Mouse (Mus musculus) layer of hippocampus, postnatal 36 days (tissue): Measurements from ENCODE around the gene Alx1. TPM values are rescaled to one million over a fixed set of nuclear protein-coding genes. Genes with fewer than 3 reads are reported as not detected.

Experiments used
- DNase-seq, 2 experiments: peaks; one replicate each; pipeline ENCODE4 v3.0.0; 2022
- total RNA-seq, 2 experiments: library from RNA; stranded (reverse); gene quantifications; 2 replicates each; pipeline ENCODE4 v1.2.3; 2021

Alx1 gene
- under 1 TPM in 1 of 2 experiments, not detected in 1; 0.40 TPM for total RNA-seq

GRCm38 (mm10) chr10:103029730-103030490 lies at the start of gene Alx1:
TSS of gene Alx1 (minus strand) at chr10:103030215.
- DNase-seq, result no peak

- no peak for DNase-seq
Measured at GRCm38 (mm10) chr10:103049593-103049992, 19.6 kb upstream of the Alx1 start.

GRCm38 (mm10) chr10:103046623-103047022 lies 16.6 kb upstream of the Alx1 start:
- DNase-seq, result no peak

GRCm38 (mm10) chr10:103045019-103045418 lies 15.0 kb upstream of the Alx1 start:
- DNase-seq, result no peak

GRCm38 (mm10) chr10:103035002-103035640 lies 5.1 kb upstream of the Alx1 start:
- DNase-seq, result no peak

- no peak for DNase-seq
Measured at GRCm38 (mm10) chr10:103030931-103031330, 916 bp upstream of the Alx1 start.

GRCm38 (mm10) chr10:103029132-103029729 lies 784 bp downstream of the Alx1 start:
- no peak for DNase-seq

- DNase-seq, result no peak
Measured at GRCm38 (mm10) chr10:103028253-103029131, 1.5 kb downstream of the Alx1 start.

GRCm38 (mm10) chr10:103027931-103028252 lies 2.1 kb downstream of the Alx1 start:
- no peak for DNase-seq

GRCm38 (mm10) chr10:103027226-103027930 lies 2.6 kb downstream of the Alx1 start:
- DNase-seq, result no peak

- no peak for DNase-seq
Measured at GRCm38 (mm10) chr10:103026636-103027225, 3.3 kb downstream of the Alx1 start.

- DNase-seq, result no peak
Measured at GRCm38 (mm10) chr10:103002556-103002955, 27.5 kb downstream of the Alx1 start.

GRCm38 (mm10) chr10:103000902-103001301 lies 29.1 kb downstream of the Alx1 start:
- DNase-seq, result no peak

- DNase-seq, result no peak
Measured at GRCm38 (mm10) chr10:102999584-102999983, 30.4 kb downstream of the Alx1 start.

- DNase-seq, result no peak
Measured at GRCm38 (mm10) chr10:102975106-102975505, 54.9 kb downstream of the Alx1 start.

- DNase-seq, result no peak
Measured at GRCm38 (mm10) chr10:102959602-102960001, 70.4 kb downstream of the Alx1 start.

Other genes with a start within 250 kb of the Alx1 start
- gene Lrriq1, start 206.1 kb upstream of the Alx1 start, total RNA-seq, result 1 to 10 TPM; 3.1 to 4.9 TPM